Mouse (Mus musculus): ENCODE data around the gene Tes.

DNA sequence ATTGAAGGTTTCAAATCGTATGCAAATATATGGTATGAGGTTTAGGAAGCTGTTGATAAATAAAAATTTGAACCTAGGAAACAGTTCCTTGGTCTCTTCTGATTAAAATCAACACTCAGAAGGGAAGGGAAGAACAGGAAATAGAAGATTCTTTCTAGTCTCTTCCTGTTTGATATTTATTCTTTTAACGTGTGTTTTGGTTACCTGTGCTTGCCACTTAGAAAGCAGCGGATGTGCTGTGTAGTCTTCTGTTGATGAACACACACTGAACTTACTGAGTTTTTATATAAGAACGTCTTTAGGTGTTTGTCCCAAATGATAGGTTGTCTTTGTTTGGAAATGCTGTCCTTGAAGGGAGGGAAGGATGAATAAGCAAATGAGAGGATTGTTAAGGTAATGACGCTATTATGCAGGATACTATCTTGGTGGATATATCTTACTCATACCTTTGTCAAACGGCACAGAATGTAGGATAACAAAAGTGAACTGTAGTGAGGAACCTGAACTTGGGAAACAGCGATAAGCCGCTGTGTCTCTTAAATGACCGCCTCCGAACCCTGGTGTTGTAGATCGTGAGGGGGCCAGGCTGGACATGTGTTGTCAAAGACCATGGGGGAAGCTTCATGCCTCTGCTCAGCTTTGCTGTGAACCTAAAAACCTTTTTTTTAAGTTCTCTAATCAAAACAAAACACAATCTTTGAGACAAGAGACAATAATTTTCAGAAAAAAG, 1.4 kb downstream of the Tes start:
- TF ChIP-seq EP300 (IDR thresholded peaks at IDR 0.05; ENCODE audit: low read length) (no peak), SIN3A (IDR thresholded peaks at IDR 0.05; ENCODE audit: low read length) (no peak), POLR2AphosphoS2 (IDR thresholded peaks at IDR 0.05; ENCODE audit: low read depth, low read length) (no peak), CTCF (conservative IDR thresholded peaks at IDR 0.05 in 1 of 2, IDR thresholded peaks at IDR 0.05 in 1 of 2; ENCODE audit: low read depth in 2 of 2, low read length in 2 of 2) (no peak)

Measured in CH12.LX (cell line).